Mouse (Mus musculus): ENCODE measurements around the gene Gm3404. TPM values are rescaled to one million over a fixed set of nuclear protein-coding genes. Genes with fewer than 3 reads are reported as not detected.
A peak's percentile ranks its signal among the peaks of the same experiment; 100 is the strongest.
"Not testable (repeated sequence)": the region's sequence is repeated elsewhere in the genome, so short reads cannot be mapped to it uniquely, and the experiment has no call there.

Gm3404 gene
- total RNA-seq (2022): not detected

- DNase-seq: not testable (repeated sequence)
These were observed at the start of gene Gm3404 for GRCm38 (mm10) chr5:146525501-146525900. Gene Gm3404, plus strand, starts transcription at chr5:146525801.

- DNase-seq: peak; percentile 19
These were observed 46.0 kb upstream of the Gm3404 start for GRCm38 (mm10) chr5:146479564-146479963.

GRCm38 (mm10) chr5:146481665-146482064, 43.9 kb upstream of the Gm3404 start, which contains the start of gene Gm6408:
Gene Gm6408, plus strand, starts transcription at chr5:146481965.
- DNase-seq: not testable (repeated sequence)

GRCm38 (mm10) chr5:146488959-146489358, 36.6 kb upstream of the Gm3404 start:
- DNase-seq: not testable (repeated sequence)

- not testable (repeated sequence) for DNase-seq
These were observed 34.5 kb upstream of the Gm3404 start, which contains the start of gene Gm6370 for GRCm38 (mm10) chr5:146491063-146491462. Gene Gm6370, plus strand, starts transcription at chr5:146491363.

GRCm38 (mm10) chr5:146502099-146502498, 23.5 kb upstream of the Gm3404 start, which contains the start of gene 4930449I24Rik:
Gene 4930449I24Rik, plus strand, starts transcription at chr5:146502399.
- DNase-seq: not testable (repeated sequence)

GRCm38 (mm10) chr5:146513823-146514222, 11.8 kb upstream of the Gm3404 start, which contains the start of gene Gm3402:
Gene Gm3402, plus strand, starts transcription at chr5:146514123.
- not testable (repeated sequence) for DNase-seq

GRCm38 (mm10) chr5:146537347-146537746, 11.7 kb downstream of the Gm3404 start, which contains the start of gene Gm3409:
Gene Gm3409, plus strand, starts transcription at chr5:146537647.
- not testable (repeated sequence) for DNase-seq

GRCm38 (mm10) chr5:146555836-146556235, 30.2 kb downstream of the Gm3404 start, which contains the start of gene Gm3415:
Gene Gm3415, plus strand, starts transcription at chr5:146556136.
- not testable (repeated sequence) for DNase-seq

GRCm38 (mm10) chr5:146564259-146564658, 38.7 kb downstream of the Gm3404 start:
- no peak for DNase-seq

- DNase-seq: no peak
These were observed 41.5 kb downstream of the Gm3404 start for GRCm38 (mm10) chr5:146567054-146567453.

- not testable (repeated sequence) for DNase-seq
These were observed 44.6 kb downstream of the Gm3404 start for GRCm38 (mm10) chr5:146570179-146570578.

- DNase-seq: not testable (repeated sequence)
These were observed 46.5 kb downstream of the Gm3404 start for GRCm38 (mm10) chr5:146571830-146572734.

GRCm38 (mm10) chr5:146572735-146573042, 47.1 kb downstream of the Gm3404 start:
- not testable (repeated sequence) for DNase-seq

GRCm38 (mm10) chr5:146576668-146577067, 51.1 kb downstream of the Gm3404 start:
- no peak for DNase-seq

Other genes starting within 250 kb of the Gm3404 start
- 10 to 100 TPM; 23.8 to 26.9 (median 25.3) TPM for gene Wasf3, start 140.8 kb upstream of the Gm3404 start, total RNA-seq (2022)
- not detected for gene Gm6408, start 43.8 kb upstream of the Gm3404 start, total RNA-seq (2022)
- not detected for gene Gm6370, start 34.4 kb upstream of the Gm3404 start, total RNA-seq (2022)
- not detected for gene 4930449I24Rik, start 23.4 kb upstream of the Gm3404 start, total RNA-seq (2022)
- not detected for gene Gm3402, start 11.7 kb upstream of the Gm3404 start, total RNA-seq (2022)
- not detected for gene Gm3409, start 11.8 kb downstream of the Gm3404 start, total RNA-seq (2022)
- gene Gm3415, start 30.3 kb downstream of the Gm3404 start, total RNA-seq (2022): not detected
- under 1 TPM in 1 of 4 experiments, not detected in 3; 0.32 TPM for gene Gpr12, start 59.4 kb downstream of the Gm3404 start, total RNA-seq (2022)